Mouse (Mus musculus) cerebellum, adult 11-12 months (tissue): ENCODE measurements around the gene Gm21973.

Experiments used
- DNase-seq: peaks from one replicate; pipeline ENCODE4 v3.0.0; 2022

Gene Gm21973

GRCm38 (mm10) chr15:10325080-10325479 lies at the start of gene Gm21973:
Gene Gm21973, plus strand, starts transcription at chr15:10325380.
- no peak for DNase-seq

- DNase-seq = no peak
These were observed 48.8 kb upstream of the Gm21973 start for GRCm38 (mm10) chr15:10276386-10276785.

DNA sequence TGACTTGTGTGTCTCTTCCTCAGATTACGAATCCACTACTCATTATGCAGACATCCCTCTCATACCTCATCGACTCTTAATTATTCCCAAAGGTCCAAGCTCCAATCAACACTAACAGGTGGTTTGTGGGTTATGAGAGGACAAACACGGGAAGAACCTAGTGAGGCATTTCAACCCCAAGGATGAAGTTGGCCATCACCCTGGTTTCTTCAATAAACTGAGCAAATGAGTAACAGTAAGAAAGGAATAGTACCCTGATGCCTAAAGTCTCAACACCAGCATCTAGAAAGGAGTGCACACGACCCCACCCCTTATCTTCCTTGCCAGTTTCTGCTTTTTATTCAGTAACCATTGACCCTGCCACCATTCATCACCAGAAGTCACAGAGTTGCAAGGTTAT lies 47.7 kb upstream of the Gm21973 start:
- DNase-seq = no peak

- no peak for DNase-seq
These were observed 43.6 kb upstream of the Gm21973 start for GRCm38 (mm10) chr15:10281546-10281945.

- DNase-seq = no peak
These were observed 41.5 kb upstream of the Gm21973 start for GRCm38 (mm10) chr15:10283661-10284060.

DNA sequence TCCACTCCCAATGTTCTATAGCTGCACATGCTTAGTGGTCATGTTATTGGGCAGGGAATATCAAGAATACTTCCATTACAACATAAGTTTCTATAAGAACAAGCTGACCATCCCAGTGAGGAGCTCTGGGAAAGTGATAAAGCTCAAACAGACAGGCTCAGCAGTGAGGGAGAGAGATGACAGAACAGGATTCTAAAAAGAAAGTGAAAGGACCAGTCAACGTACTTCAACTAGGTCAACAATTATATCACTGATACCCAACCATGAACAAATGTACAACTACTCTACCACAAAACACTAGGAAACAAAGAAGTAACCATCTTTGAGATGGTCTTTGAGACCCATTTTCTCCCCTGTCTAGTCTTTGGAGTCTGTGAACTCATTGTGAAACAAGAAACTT lies 28.6 kb upstream of the Gm21973 start:
- DNase-seq = no peak

GRCm38 (mm10) chr15:10298058-10298457 lies 27.1 kb upstream of the Gm21973 start:
- no peak for DNase-seq

GRCm38 (mm10) chr15:10299467-10299866 lies 25.7 kb upstream of the Gm21973 start:
- DNase-seq = no peak

DNA sequence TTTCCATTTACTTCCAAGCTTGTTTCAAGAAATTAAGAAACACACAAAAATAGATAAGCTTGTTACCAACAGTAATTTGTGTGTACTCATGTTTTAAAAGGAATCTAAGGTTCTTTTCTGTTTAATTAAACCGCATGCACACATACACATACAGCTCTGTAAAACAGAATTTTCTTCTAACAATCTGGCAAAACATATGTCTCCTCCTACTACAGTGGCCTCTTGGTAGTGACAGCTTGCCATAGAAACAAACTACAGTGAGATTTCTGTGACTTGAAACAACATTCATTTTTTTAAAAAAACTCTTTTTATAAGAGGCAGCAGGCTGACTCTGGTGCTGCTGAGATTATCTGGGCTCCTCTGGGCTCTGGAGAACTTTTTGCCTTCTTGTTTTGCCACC lies 18.7 kb upstream of the Gm21973 start:
- no peak for DNase-seq

DNA sequence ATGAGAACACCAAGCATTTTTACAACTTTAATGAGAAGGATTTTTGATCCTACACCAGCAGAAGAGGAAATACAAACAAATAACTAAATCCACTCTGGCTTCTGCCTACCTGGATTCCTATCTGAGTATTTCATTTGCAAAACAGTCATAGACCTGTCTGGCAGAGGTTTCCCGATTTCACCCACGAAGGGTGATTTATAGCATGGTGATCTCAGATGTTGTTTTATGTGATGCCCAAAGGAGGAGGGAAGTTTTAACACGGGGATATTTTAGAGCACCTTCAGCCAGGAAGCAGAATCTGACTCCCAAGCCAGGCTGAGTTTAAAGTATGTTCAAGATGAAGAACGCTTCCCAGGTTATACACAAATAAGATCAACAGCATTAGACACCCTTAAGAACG lies 13.4 kb upstream of the Gm21973 start:
- no peak for DNase-seq

- no peak for DNase-seq
These were observed 11.4 kb upstream of the Gm21973 start for GRCm38 (mm10) chr15:10313522-10314455.

DNA sequence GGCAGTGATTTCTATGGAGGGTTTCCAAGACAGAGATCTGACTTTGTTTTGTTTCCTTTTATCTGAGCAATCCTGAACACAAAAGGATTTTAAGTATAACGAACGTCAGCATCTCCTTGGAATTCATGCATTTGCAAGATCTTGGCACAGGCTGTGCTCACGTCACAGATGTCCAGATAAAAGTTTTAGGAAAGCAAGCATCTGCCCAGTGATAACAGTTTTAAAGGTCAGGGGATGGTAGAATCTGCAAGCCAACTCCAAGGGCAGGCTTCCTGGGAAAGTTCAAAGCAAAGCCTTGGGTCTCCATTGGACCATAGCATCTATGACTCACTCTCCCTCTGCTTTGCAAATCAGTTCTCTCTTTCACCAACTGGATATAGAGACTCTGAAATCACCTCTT lies 5.4 kb downstream of the Gm21973 start:
- DNase-seq = no peak

DNA sequence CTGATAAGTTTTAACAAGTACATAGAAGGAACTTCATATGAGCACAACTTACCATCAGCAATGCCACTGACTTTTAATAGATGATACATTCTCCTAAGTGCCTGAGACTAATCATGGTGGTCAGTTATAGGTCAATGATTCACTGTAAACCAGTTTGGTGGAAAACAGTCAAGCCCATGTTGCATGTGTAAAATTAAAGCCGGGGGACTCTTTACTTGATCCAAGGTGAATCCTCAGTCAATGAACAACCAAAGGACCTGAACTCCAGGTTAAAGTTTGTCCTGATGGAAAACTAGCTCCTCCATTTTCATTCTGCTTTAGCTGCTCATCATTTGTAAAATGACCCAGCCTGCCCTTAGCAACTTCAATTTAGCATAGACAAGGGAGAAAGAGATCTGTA lies 7.4 kb downstream of the Gm21973 start:
- DNase-seq = no peak

GRCm38 (mm10) chr15:10338606-10339005 lies 13.4 kb downstream of the Gm21973 start:
- DNase-seq = no peak

GRCm38 (mm10) chr15:10347044-10347443 lies 21.9 kb downstream of the Gm21973 start:
- DNase-seq = no peak

DNA sequence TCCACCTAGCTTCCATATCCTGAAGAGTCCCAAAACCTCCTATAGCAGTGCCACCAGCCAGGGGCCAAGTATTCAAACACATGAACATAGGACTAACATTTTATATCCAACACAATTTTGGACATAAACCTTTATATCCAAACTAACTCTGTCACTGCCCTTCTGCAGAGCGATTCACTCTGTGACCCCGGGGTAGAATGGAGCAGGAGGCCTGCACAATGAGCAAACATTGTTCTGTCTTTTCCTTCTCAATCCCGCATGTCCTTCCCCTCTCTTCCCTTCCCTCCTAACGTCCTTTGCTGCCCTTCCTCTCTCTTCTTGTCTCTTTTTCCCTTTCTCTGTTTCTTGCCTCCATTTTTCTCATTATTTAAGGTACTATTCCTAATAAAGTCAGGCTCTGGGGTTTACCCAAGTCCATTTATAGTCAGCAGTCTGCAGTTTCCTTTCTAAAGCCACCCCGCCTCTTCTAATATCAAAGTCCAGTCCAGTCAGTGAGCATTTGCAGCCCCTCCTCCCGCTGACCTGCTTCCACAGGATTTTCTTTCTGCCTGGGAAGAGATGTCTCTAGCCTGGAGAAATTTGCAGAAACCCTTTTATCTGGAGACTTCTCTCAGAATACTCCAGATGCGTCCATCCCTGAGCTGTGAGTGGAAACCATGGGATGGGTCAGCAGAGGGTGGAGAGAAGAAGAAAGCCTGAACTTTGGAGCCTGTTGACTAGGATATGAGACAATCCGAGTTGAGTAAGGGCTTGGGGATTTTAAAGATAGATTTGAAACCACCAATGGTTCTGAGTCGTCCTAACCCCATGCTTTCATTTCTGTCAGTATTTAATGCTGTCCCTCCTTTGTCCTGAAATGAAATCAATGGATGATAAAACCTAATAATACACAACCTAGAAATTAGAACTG lies 33.1 kb downstream of the Gm21973 start, which contains the start of gene Agxt2:
Agxt2 (plus strand) TSS at position 494 of the 910 bp plus-strand sequence.
- DNase-seq = no peak

GRCm38 (mm10) chr15:10366331-10366730 lies 41.2 kb downstream of the Gm21973 start:
- no peak for DNase-seq

- DNase-seq = no peak
These were observed 50.2 kb downstream of the Gm21973 start for GRCm38 (mm10) chr15:10375404-10375803.

- no peak for DNase-seq
These were observed 53.3 kb downstream of the Gm21973 start for GRCm38 (mm10) chr15:10378338-10378959.

DNA sequence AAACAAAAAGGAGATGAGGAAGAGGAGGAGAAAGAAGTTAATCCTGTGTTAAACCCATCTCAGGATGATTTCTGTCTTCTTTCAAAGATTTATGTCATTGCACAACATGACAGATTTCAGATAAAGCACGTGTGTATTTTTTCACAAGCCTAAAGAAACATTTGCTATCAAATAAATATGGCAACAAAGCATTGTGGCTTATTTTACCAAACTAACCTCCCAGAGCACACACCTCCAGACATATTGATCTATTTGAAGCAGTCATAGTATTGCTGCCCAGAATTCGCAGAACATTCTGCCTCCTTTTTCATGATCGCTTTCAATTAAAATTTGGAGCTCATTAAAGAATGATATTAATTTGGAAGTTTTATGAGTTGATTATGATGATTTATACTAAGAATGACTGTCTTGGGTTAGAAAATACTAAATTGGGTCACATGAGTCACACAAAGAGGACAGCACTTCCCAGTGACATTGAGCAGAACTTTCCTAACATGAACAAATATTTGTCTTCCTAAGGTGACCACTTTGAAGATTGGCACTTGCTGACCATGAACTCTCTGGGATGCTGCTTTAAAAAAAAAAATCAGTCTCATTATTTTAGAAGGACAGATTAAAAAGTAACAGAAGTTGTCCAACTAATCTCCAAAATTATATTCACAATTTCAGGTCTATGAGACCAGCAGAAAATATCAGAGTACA lies 54.7 kb downstream of the Gm21973 start:
- DNase-seq = no peak

DNA sequence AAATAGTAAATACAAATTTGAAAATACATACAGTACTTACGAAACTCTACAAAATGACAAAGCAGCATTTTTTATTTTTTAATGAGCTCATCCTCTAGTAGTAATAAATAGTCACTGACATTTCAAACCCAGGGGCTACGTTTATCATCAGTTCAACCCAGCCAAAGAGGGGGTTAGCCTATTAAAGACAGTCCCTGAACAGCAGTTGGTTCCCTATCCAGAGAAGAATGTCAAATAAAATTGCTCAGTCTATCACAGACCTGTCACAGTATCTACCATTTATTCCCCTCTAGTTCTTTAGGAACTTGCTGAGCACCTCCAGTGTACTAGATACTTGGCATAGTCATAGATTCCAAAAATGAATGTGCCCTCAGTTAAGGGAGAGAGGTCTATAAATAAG lies 62.1 kb downstream of the Gm21973 start:
- no peak for DNase-seq

GRCm38 (mm10) chr15:10399795-10400194 lies 74.6 kb downstream of the Gm21973 start:
- no peak for DNase-seq
